Mouse (Mus musculus) liver, adult 2 months (tissue): ENCODE results near the gene Plekhm3. TPM values are rescaled to one million over a fixed set of nuclear protein-coding genes. Genes with fewer than 3 reads are reported as not detected.

ENCODE experiments used
- DNase-seq: peaks from one replicate; pipeline ENCODE4 v3.0.0-alpha.2; 2011; ENCODE audit warnings: low read depth, low spot score; ENCODE audit errors: extremely low read depth
- H3K27ac ChIP-seq: fragments of 200-500 bp; replicated peaks from 2 replicates; pipeline ENCODE4 v1.5.1; 2012; ENCODE audit warnings: low read depth, mild to moderate bottlenecking, control low read depth, inconsistent platforms, low read length; ENCODE audit not compliant: insufficient read depth
- H3K27me3 ChIP-seq: fragments of 200-500 bp; 2 replicates; pipeline ENCODE4 v1.6.1; 2012; ENCODE audit warnings: mild to moderate bottlenecking, moderate library complexity, low read length, inconsistent platforms; ENCODE audit not compliant: control insufficient read depth, insufficient read depth
- H3K36me3 ChIP-seq: fragments of 200-500 bp; 2 replicates; pipeline ENCODE4 v1.6.1; 2012; ENCODE audit warnings: low read length, inconsistent platforms; ENCODE audit not compliant: control insufficient read depth, insufficient read depth
- H3K4me1 ChIP-seq: fragments of 200-500 bp; 2 replicates; pipeline ENCODE4 v1.6.1; 2011; ENCODE audit warnings: low read length; ENCODE audit not compliant: control insufficient read depth, insufficient read depth
- H3K4me3 ChIP-seq: fragments of 200-500 bp; 2 replicates; pipeline ENCODE4 v1.5.1; 2011; ENCODE audit warnings: low read depth, mild to moderate bottlenecking, control low read depth, low read length, moderate library complexity; ENCODE audit not compliant: insufficient read depth
- H3K79me2 ChIP-seq: fragments of 200-500 bp; 2 replicates; pipeline ENCODE4 v1.6.1; 2012; ENCODE audit warnings: inconsistent platforms, mild to moderate bottlenecking, low read length, moderate library complexity; ENCODE audit not compliant: control insufficient read depth, insufficient read depth
- H3K9ac ChIP-seq: fragments of 200-500 bp; 2 replicates; pipeline ENCODE4 v1.6.1; 2012; ENCODE audit warnings: low read depth, mild to moderate bottlenecking, control low read depth, inconsistent platforms, low read length
- CTCF ChIP-seq: fragments of 200-500 bp; IDR thresholded peaks from 2 replicates; pipeline ENCODE4 v1.5.1; 2011; ENCODE audit warnings: low read depth, low read length, control low read depth
- POLR2A ChIP-seq: fragments of 200-500 bp; IDR thresholded peaks from 2 replicates; pipeline ENCODE4 v1.6.1; 2011; ENCODE audit warnings: low read length, control low read depth; ENCODE audit not compliant: insufficient read depth; ENCODE audit errors: extremely low read depth
- WGBS: fragments of 180-500 bp; shearing (Covaris S2); methylation state at CpG from one replicate; pipeline ENCODE4 v1.1.7; 2018; 5-methylcytosine and 5-hydroxymethylcytosine counted together
- polyA plus RNA-seq: library from polyadenylated mRNA; depleted of rRNA; stranded (reverse); fragments of >200 nt; gene quantifications from 2 replicates; pipeline ENCODE4 v1.2.3, GENCODE M21; 2012
- total RNA-seq: library from RNA; depleted of rRNA; stranded (reverse); fragments of >200 nt; gene quantifications from 2 replicates; pipeline ENCODE4 v1.2.3, GENCODE M21; 2014

Plekhm3 gene
- total and polyA plus RNA-seq, 2 experiments = 0.73 to 2.8 TPM

DNA sequence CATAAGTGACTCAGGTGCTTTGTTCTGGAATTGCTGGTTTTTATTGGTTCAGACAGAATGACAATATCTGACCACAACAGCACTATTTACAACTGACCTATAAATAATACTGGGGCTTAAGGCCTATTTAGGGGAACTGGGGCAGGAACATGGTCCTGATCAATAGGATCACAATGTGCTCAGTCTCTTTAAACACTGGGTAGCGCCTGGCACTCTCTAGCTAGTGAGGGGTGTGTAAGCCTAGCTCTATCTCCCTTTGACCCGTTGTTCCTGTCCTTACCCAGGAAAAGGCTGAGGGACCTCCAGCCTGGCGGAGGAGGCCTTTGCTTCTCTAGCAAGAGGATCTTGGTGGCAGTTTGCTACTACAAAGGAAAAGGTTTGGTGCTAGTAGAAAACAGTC is 111.6 kb downstream of the Plekhm3 start:
- Histone ChIP-seq H3K79me2 (no peaks in the 10 kb centered on the region), H3K4me1 (peaks cover 3% of the 10 kb centered on the region), H3K27ac (no peak overlapping the region), H3K27me3 (no peaks in the 10 kb centered on the region), H3K36me3 (no peaks in the 10 kb centered on the region), H3K4me3 (no peak overlapping the region), H3K9ac (no peak overlapping the region)
- 65% methylated on average over 3 of the region's 3 CpGs for WGBS
- TF ChIP-seq POLR2A (no peak), CTCF (no peak)
- DNase-seq = no peak

GRCm38 (mm10) chr1:64843900-64844616 is 112.6 kb downstream of the Plekhm3 start:
- DNase-seq = no peak
- Histone ChIP-seq H3K4me3 (no peak overlapping the region), H3K27me3 (no peaks in the 10 kb centered on the region), H3K79me2 (no peaks in the 10 kb centered on the region), H3K4me1 (peaks cover 2% of the 10 kb centered on the region), H3K9ac (no peak overlapping the region), H3K27ac (no peak overlapping the region), H3K36me3 (no peaks in the 10 kb centered on the region)
- no peak for TF ChIP-seq CTCF
- TF ChIP-seq POLR2A = no peak
- WGBS = 88% methylated on average over 3 of the region's 3 CpGs

DNA sequence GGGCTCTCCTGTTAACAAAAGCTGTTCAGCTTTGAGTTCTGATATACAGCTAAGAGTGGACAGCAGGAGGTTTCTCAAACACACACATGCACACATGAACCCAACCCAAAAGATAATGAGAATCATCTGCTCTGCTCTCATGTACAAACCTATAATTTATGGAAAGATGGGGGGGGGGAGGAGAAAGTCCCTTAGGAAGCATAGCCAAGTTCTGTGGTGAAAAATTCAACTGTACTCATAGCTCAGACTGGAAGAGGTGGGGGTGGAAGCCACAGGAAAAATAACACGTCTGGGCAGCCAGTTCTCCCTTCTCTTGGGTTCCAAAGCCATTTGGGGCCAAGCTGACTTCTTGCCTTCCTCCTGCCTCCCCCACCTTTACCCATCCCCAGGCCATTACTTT is 115.7 kb downstream of the Plekhm3 start:
- Histone ChIP-seq H3K4me3 (no peak overlapping the region), H3K4me1 (no peaks in the 10 kb centered on the region), H3K27me3 (no peaks in the 10 kb centered on the region), H3K27ac (no peak overlapping the region), H3K9ac (no peak overlapping the region), H3K79me2 (no peaks in the 10 kb centered on the region), H3K36me3 (no peaks in the 10 kb centered on the region)
- 71% methylated on average over 1 of the region's 1 CpGs for WGBS
- no peak for DNase-seq
- TF ChIP-seq CTCF (no peak), POLR2A (no peak)

- no peak overlapping the region for H3K4me3 ChIP-seq
- no peaks in the 10 kb centered on the region for H3K79me2 ChIP-seq
- H3K4me1 ChIP-seq = no peaks in the 10 kb centered on the region
- H3K27me3 ChIP-seq = no peaks in the 10 kb centered on the region
- H3K27ac ChIP-seq = no peak overlapping the region
- no peaks in the 10 kb centered on the region for H3K36me3 ChIP-seq
- no peak for TF ChIP-seq CTCF
- no peak for TF ChIP-seq POLR2A
- 79% methylated on average over 5 of the region's 5 CpGs for WGBS
- no peak for DNase-seq
- no peak overlapping the region for H3K9ac ChIP-seq
These were observed 120.0 kb downstream of the Plekhm3 start for GRCm38 (mm10) chr1:64836584-64836983.

DNA sequence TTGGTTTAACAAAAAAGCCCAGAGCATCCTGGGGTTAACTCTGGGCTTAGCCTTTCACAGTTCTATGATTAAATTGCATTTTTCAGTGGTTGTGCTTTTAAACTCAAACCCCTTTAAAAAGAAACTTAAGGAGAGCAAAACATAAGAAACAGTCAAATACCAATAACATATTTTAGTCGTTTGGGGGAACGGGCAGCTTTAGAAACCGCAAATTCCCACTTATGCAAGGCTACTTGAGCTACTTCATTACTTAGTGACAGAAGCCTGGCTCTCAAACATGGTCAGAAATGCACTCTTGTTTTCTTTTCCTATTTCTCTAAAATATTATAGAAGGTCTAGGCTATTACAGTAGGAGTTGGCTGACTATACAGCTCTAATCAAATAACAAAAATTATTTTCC is 120.5 kb downstream of the Plekhm3 start:
- no peak overlapping the region for H3K27ac ChIP-seq
- TF ChIP-seq POLR2A (no peak), CTCF (no peak)

DNA sequence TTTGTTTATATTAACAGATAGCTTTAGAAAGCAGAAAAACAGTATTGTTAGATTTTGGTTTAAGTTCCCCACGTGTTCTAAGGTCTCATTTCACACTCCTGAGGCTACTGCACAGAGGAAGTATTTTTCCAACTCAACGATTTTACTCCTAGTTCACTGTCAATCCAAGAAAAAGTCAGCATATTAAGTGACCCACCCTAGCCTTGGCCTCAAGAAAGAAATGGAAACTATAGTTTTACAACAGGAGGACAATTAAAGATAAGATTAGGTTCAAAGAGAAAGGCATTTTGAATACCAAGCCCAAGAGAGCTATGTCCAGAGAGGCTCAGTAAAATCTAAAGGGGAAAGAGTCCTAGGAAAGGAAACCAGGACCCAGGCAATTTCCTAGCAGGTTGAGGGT is 125.1 kb downstream of the Plekhm3 start:
- WGBS = 79% methylated on average over 2 of the region's 2 CpGs
- Histone ChIP-seq H3K4me1 (peaks cover under 1% of the 10 kb centered on the region; the same call in 1 of the 2 replicates), H3K27me3 (no peaks in the 10 kb centered on the region), H3K27ac (no peak overlapping the region), H3K9ac (no peak overlapping the region), H3K36me3 (no peaks in the 10 kb centered on the region), H3K79me2 (no peaks in the 10 kb centered on the region), H3K4me3 (no peak overlapping the region)
- TF ChIP-seq CTCF (no peak), POLR2A (no peak)
- no peak for DNase-seq

More for the DNA sequence above, 120.5 kb downstream of the Plekhm3 start:
- 91% methylated on average over 3 of the region's 3 CpGs for WGBS
- Histone ChIP-seq H3K36me3 (no peaks in the 10 kb centered on the region), H3K27me3 (no peaks in the 10 kb centered on the region), H3K9ac (no peak overlapping the region), H3K4me3 (no peak overlapping the region), H3K79me2 (no peaks in the 10 kb centered on the region), H3K4me1 (no peaks in the 10 kb centered on the region)
- no peak for DNase-seq
